Mouse (Mus musculus) layer of hippocampus, adult 8-10 months (tissue): ENCODE data around the gene Chst11. TPM values are rescaled to one million over a fixed set of nuclear protein-coding genes. Genes with fewer than 3 reads are reported as not detected.

Experiments used
- DNase-seq, 2 experiments: peaks; one replicate each; pipeline ENCODE4 v3.0.0; 2022; ENCODE audit warnings: low spot score in 2 of 2
- total RNA-seq, 4 experiments: library from RNA; stranded (reverse); gene quantifications; 2 replicates each; pipeline ENCODE4 v1.2.4; 2022

The Chst11 gene
- total RNA-seq = 10 to 100 TPM; 50.0 to 55.8 (median 50.9) TPM

DNA sequence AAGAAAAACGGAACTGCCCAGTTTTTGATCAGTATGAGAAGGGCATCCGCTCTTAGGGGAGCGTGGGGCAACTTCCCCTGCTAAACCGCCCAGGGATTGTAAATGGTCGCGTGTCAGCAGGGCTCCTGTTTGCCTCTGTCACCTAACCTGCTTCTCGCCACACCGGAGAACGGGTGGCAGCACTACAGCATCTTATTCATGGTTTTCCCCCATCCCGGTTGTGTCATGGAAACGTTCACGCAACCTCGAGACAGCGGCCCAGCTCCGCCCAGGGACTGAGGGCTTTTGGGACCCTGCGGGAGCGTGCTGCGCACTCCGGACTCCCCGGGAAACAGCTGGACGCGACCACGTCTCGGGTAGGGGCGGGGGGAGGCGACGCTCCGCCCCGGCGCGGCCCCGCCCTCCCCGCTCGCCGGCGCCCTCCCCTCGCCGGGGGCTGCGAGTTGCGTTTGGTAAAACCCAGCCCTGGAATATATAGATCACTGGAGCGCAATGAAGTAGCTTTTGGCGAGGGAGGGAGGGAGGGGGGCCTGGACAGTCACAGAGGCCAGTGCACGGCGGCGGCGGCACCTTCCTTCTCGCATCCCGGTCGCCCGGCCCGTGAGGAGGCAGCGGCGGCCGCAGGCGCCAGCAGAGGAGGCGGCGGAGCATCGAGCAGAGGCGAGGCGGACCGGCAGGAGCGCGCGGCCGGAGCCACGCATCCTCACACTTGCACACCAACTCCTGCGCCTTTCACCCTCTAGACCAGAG is at the start of gene Chst11:
Gene Chst11, plus strand, starts transcription at position 549 of the 750 bp plus-strand sequence.
- DNase-seq = peak; percentile 71 to 75

DNA sequence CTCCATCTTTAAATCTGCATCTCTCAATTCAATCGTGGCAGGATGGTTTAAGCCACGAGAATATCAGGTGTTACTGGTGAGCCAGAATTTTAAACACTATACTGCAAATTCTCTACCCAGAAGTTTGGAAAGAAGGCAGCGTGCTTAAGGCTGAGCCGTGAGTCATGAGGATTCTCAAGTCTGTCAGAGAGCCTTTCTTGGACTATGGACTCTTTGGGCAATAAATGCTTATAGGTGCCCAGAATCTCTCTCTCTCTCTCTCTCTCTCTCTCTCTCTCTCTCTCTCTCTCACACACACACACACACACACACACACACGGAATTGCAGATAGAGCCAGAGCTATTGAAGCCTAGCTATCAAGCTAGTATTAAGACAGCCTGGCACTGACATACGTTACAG is 49.5 kb upstream of the Chst11 start:
- no peak for DNase-seq

DNA sequence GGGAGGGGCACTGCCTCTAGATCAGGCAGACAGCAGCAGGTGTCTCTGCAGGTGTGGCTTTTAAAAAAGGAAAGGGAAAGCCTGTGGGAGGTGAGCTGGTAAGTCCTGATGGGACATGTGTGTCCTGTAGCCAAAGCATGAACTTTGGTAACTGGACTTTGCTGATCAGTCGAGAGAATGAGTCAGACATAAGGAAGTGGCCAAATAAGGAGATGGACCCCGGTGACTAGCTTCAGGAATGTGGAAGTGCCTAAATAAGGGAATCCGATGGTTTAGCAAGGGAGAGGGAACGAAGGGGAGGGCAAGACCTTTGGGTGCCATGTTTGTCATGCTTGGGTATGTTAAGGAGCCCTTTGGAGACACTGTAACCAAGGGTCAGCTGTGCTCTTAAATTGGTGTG is 31.9 kb upstream of the Chst11 start:
- DNase-seq = no peak

DNA sequence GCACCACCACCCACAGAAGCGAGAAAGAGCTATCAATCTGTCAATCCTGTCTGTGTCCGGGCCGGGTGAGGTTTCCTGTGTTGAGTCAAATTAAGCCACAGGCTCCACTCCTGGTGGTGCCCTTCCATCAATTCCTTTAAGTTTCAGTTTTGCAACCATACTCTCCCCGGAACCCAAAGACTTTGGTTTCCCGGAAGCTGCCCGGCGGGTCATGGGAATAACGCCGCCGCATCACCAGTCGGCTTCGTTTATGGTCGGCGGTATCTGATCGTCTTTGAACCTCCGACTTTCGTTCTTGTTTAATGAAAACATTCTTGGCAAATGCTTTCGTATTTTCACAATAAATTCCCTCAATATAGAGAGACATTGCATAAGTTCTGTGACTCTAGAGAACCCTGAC is 30.2 kb upstream of the Chst11 start:
- no peak for DNase-seq

DNA sequence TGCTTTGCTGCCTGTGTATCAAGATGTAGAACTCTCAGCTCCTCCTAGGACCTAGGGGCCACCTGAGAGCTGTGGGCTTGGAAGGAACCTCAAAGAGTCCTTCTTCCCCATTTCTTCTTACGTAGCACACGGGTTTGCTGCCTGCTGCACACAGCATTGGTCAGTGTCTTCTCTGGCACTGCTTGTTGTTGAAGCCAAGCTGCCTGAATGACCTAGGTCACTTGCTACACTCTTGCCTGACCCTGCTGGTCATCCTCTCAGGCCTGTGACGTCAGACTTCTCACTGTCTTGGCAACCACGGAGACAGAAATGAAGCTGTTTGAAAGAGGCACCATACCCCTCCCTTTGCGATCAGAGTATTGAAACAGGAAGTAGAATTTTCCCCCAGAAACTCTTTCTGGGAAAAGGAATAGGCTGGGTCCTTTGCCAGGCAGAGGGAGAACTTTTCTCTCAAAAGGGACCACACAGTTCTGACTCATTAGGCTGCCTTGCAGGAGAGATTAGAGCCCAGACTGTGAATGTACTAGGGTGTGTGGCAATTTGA is 27.0 kb upstream of the Chst11 start:
- DNase-seq = no peak

DNA sequence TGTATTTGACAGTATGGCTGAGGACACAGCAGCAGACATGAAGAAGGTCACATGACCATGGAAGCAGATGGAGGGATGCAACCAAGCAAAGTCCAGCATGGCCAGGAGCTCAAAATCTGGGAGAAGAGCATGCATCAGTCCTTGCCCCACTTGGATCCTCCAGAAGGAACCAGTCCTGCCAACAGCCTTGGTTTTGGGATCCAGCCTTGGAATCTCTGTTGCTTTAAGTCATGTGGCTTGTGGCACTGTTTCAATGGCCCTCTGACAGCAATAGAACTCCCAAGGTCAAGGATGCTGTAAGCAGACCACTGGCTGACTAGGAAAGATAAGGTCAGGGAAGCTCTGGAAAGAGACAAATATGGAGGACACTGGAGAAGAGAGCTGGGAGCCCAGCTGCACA is 26.0 kb upstream of the Chst11 start:
- DNase-seq = no peak

DNA sequence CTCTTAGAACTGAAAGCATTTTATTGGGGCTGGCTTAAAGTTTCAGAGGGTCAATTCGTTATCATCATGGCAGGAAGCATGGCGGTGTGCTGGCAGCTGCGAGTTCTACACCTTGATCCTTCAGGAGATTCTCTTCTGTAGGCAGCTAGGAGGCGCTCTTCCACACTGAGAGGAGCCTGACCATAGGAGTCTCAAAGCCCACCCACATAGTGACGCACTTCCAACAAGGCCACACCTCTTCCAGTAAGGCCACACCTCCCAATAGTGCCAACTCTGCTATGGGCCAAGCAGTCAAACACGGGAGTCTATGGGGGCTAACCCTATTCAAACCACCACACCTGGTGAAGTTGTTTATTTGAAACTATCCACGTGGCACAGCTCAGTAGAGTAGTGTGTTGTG is 24.0 kb upstream of the Chst11 start:
- no peak for DNase-seq

DNA sequence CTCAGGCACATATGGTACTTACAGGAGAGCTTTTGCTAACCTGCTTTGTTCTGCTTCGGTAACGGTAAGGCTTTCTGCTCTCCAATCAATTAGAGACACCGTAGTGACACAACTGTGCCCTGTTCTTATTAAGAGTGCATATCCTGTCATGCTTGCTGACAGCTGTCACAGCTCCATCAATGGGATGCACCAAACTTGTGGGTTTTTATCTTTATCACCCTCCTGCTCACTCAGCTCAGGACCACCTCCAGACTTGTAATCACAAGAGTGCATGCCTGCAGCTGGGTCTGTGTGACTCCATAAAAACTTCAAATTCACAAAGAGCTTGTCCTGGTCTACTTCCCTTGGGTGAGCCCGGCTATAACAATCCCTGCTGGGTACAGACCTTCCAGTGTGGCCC is 23.3 kb upstream of the Chst11 start:
- DNase-seq = no peak

DNA sequence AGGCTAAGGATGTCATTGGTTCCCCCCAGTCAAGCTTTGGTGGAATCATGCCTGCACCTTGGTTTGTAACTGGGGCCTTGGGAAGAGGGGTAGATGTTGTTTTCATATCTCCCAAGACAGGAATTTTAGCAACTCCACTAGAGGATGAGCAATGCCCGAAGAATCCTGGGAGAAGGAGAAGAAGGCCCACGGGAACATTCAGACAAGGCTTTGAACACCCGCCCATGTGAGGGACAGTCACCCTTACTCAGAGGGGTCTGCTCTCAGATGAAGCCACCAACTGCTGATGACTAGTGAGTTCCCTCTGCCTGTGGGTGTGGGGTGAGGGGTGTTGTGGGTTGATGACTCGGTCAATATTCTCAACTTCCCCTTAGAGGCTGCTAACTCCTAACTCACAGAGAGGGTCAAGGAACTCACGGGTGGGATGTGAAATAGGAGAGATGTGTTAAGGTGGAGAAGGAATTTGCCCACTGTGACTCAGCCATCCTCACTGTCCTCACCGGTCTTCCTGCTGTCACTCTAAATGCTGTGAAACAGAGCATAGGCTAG is 22.8 kb upstream of the Chst11 start:
- DNase-seq = no peak

DNA sequence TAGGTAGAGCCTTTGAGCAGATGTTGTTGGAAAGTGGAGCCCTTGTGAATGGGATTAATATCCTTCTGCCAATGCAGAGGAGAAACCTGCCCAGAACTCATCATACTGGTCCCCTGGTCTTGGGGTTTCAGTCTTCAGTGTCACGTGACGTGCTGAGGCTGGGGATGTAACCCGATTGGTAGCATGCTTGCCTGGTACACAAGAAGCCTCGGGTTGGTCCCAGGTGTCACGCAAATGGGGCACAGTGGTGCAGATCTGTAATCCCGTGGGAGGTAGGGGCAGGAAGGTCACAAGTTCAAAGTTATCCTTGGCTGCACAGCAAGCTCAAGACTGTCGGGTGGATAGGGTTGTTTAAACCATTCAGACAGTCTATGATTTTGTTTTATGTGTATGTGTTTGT is 20.8 kb upstream of the Chst11 start:
- no peak for DNase-seq

DNA sequence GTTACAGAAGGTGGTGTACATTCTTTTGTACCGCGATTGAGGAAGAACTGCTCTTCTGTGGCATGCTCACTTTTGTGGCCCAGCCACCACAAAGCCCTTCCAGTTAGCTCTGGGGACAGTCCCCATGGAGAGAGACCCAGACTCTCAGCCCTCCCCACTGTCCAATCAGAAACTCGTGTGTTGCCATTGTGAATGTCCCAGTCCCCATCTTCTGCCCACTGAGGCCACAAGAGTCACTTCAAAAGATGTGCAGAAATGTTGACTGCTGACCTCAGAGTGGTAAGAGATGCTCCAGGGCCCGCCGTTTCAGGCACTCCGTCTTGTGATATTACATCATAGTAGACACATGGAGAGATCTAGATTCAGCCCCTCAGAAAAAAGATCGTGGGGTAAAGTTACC is 18.6 kb upstream of the Chst11 start:
- DNase-seq = no peak

DNA sequence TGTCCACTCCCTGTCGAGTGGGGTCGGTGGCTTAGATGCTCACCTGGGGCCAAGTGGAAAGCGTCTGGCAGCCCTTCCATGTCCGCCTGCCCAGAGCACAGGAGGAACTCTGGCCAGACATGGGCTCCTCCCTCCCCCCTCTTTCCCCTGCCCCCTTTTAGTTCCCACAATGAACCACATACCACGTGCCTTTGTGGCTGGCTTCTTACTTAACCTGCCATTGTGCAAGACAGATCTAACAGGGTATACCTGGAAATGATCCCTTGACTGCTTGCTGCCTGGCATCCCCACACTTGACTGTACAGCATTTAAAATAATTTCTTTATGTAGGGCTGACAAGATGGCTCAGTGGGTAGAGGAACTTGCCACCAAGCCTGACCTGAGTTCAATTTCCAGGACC is 15.7 kb upstream of the Chst11 start:
- no peak for DNase-seq

DNA sequence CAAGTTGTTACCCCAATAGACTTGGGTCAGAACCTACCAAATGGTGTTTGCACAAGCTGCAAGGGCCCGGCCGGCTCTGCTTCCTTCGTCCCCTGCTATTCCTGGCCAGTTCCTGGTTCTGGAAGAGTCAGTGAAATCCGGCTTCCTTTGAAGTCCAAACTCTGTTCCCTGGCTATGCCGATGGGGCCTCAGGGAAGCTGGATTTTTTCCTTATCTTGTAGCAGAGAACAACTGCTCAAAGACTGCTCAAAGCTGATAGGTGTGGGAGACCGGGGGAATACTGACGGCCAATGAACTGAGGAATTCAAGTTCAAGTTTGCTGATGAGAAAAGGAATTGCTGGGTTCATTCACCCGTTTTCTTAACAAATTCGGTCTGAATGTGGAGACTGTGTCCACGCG is 13.7 kb upstream of the Chst11 start:
- DNase-seq = no peak

DNA sequence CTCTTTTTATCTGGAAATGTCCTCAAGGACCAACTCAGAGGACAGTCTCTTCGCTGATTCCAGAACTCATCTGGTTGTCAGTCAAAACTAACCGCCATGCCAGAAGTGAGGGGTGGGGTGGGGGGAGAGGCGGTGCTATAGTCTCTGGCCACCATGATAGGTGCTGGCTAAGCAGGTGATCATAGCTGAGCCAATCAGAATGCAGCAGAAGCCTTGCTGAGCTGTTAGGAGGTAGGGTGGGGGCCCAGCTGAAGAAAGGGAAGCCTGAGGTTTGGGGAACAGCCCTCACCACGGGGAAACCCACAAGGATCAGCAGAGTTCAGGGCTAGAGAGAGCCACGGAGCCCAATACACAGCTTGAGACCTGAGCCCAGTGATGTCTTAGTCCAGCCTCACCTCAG is 11.1 kb upstream of the Chst11 start:
- no peak for DNase-seq

DNA sequence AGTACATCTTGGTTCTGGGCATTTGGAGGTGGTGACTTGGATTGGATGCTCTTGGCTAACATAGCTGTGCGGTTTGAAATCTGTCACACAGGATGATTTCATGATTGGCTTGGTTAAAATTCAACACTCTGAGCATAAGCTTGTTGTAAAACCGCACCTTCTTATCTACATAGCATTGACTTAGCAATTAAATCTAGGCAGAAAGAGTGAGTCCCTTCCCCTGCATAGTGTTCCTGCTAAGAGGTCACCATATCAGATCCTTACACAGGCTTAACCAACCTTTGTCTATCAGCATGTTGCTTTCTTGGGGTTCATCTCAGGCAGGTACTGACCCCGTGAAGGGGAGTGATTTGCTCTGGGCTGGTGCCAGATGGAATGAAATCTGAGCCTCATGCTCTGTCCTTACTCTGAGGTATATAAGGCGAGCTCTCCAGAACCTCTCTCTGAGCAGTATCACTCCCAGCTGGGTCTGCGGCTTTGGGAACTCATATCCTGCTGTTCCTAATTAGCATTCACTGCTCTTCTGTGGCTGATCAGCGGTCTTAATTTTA is 10.6 kb upstream of the Chst11 start:
- DNase-seq = no peak

DNA sequence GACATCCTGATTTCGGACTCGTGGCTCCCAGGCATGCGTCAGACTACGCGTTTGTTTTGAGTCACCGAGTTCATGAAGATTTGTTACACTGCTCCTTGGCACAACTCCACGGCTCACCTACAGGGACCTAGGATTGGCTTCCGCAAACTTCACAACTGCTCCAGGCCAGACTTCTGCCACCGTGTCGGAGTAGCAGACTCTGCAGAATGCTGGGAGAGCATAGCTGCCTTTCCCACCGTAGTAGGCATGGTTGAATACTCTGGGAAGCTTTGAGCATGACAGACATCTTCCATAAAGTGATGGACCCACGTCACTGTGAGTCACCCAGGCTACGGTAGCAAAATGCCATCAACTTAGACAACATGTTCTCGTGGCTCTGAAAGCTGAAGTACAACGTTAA is 9.5 kb upstream of the Chst11 start:
- no peak for DNase-seq

DNA sequence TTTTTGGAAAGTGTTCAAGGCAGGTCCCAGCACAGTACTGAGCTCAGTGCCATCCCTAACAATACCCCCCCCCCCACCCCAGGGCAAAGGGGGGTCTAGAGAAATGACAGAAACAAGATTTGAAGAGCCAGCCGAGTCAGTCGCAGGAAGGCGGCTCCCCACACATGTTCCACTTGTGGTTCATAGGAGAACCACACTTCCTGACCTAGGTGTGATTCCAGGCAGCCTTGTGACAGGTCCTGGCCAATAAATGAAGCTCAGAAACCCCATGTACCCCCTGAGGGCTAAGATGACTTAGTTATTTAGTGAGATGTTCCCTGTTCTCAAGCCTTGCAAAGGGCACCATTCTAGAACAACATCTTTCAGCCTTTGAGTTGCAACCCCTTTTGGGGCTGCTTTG is 3.0 kb upstream of the Chst11 start:
- no peak for DNase-seq

DNA sequence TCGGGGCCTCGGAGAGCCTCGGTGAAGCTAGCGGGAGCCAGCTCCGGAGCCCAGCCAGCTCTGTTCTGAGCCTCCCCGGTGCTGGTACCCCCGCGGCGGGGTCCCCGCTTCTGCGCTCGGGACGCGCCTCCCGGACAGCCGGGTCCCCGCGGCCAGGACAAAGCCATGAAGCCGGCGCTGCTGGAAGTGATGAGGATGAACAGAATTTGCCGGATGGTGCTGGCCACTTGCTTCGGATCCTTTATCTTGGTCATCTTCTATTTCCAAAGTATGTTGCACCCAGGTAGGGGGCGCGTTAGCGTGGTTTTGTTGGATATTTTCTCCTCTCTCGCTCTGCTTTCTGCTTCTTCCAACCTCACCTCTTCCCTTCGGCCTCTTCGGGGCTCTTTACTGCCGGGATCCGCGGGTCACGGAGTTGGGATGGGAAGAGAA is 418 bp downstream of the Chst11 start:
- peak in 1 of 2 experiments; percentile 58 for DNase-seq

DNA sequence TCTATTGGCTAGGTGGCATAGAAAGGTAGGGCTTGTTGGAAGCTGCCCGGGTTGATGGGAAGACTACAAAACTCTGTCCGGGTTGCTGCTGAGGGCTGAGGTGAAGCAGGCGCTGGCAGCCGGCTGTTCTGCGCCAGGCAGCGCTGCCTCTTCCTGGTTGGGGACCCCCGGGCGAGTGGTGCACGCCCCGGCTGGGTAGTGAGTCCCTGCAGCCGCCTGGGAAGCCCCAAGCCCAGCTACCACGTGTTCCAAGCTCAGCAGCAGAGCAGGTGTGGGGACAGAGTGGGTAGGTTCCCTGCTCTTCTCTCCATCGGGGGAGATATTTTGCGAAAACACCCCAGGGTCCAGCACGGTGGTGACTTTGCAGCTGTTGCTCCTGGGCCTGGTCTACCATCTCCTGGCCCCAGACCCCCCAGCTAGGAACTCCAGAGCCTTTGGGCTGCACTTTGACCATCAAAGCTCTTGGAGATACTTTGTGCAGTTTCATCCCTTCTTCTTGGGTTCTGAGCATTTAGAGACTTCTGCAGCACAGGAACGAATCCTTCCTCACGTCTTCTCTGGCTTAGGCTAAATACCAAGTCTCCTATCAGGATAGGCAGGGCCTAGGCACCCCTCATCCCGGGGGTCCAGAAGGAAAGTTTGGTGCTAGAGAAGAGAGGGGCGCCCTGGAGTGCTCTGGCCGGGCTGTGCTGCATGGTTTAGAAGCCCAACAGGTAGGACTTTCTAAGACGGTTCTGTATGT is 1.1 kb downstream of the Chst11 start:
- DNase-seq = no peak

DNA sequence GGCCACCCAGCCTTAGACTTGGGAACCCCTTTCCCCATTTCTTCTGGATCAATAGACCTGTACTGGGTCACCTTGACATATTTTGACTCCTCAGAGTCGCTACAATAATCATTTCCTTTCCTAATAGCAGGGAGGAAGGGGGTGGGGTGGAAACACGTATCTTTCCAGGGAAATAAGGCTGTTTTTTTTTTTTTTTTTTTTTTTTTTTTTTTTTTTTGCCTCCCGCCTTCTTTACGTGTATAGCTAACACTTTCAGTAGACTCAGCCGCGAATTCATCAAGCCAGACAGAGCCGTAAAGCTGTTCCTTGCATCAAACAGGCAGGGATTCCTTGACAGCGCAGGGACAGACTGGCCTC is 1.7 kb downstream of the Chst11 start:
- no peak for DNase-seq

DNA sequence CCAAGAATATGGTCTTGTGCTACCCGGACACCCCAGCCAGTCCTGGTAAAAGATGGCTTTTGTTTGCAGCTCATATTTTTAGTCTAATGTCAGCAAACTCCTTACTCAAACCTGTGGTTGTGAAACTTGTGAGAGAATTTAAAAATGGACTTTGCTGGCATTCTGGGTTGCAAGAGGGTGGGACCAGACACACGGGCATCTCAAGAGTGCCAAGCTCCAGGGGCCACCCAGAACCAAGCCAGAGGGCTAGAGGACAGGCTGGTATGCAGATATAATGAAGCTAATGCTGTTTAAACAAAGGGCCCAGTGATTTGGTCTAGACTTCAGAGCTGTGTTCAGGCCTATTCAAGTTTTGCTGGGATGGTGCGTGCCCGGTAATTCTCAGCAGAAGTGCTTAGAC is 2.1 kb downstream of the Chst11 start:
- no peak for DNase-seq

DNA sequence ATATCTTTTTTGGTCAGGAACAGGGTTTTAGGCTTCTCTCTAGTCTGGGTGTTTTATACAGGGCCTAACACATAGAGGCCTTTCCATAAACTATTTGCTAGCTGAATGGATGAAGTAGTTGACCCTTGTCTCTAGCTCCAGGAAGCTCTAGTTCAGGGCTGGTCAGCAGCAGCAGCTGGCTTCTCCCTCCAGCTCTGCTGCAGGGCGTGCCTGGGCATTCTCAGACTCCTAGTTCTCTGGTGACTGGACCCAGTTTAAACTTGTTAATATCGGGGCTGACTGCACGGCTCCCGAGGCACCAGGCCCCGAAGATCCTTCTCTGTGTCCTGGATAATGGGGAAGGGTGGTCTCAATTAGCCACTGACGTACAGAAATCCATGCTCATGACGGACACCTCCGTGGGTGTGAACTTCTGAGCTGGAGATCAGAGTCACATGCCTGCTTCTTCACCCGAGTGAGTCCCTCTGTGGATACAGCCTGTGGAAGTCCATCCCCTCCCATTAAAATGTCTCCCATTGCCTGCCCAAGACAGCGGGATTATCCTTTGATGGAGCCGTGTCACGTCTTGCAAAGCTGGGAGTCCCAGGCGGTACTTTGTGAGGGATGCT is 4.2 kb downstream of the Chst11 start:
- no peak for DNase-seq
